Mouse (Mus musculus): ENCODE measurements around the gene Dnajb5. TPM values are rescaled to one million over a fixed set of nuclear protein-coding genes. Genes with fewer than 3 reads are reported as not detected.

Dnajb5 gene
- polyA plus RNA-seq, 1 experiment = 32.8 TPM

- Histone ChIP-seq H3ac (ENCODE audit: control insufficient read depth, insufficient read length) (no peak overlapping the region), H3K27me3 (ENCODE audit: control insufficient read depth, insufficient read depth, insufficient read length) (peaks cover 23% of the 10 kb centered on the region)
- TF ChIP-seq MYOG (IDR thresholded peaks at IDR 0.05; ENCODE audit: control insufficient read depth in 1 of 3, insufficient read depth in 1 of 3, insufficient read length in 2 of 3, low read depth in 2 of 3) = no peak
- TF ChIP-seq POLR2A (IDR thresholded peaks at IDR 0.05; ENCODE audit: insufficient read length, low read depth) = no peak
- no peak for TF ChIP-seq TCF3 (IDR thresholded peaks at IDR 0.05; ENCODE audit: insufficient read length, low read depth)
- TF ChIP-seq USF1 (IDR thresholded peaks at IDR 0.05; ENCODE audit: low read depth) = no peak
- no peak for TF ChIP-seq MAX (IDR thresholded peaks at IDR 0.05; ENCODE audit: low read depth)
- no peak for TF ChIP-seq TCF12 (IDR thresholded peaks at IDR 0.05; ENCODE audit: insufficient read depth, poor library complexity, severe bottlenecking)
- TF ChIP-seq CEBPB (IDR thresholded peaks at IDR 0.05; ENCODE audit: insufficient read depth, poor library complexity, severe bottlenecking) = no peak
- TF ChIP-seq REST (IDR thresholded peaks at IDR 0.05; ENCODE audit: insufficient read depth, insufficient read length) = no peak
- no peak for TF ChIP-seq E2F4 (IDR thresholded peaks at IDR 0.05; ENCODE audit: insufficient read depth)
- TF ChIP-seq POLR2AphosphoS2 (IDR thresholded peaks at IDR 0.05; ENCODE audit: insufficient read length, low read depth) = no peak
- TF ChIP-seq SRF (IDR thresholded peaks at IDR 0.05; ENCODE audit: control insufficient read depth, insufficient read length, low read depth) = no peak
- no peak for TF ChIP-seq MYOD1 (IDR thresholded peaks at IDR 0.05; ENCODE audit: control insufficient read depth in 1 of 3, insufficient read length in 2 of 3, low read depth in 2 of 3)
Observed at GRCm38 (mm10) chr4:42904523-42904922, 45.1 kb upstream of the Dnajb5 start.

DNA sequence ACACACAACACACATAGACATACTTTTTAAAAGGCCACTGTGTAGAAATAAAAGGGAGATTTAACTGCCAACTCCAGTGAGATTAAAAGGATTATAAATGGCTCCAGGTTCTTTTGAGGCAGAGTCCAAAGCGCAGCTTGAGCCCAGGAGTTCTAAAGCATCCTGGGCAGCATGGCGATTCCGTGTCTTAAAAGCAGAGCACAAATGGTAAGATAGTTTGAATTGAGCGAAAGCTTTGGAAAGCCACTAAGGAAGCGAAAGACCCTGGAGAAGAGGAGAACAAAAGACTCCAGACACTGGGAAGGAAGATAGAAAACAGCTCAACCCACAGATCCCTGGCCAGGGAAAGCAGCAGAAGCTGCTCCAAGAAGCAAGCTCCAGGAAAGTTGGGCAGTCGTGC is 44.6 kb upstream of the Dnajb5 start:
- no peaks in the 10 kb centered on the region for H3K79me2 ChIP-seq (ENCODE audit: control insufficient read depth, insufficient read depth)
- no peak for TF ChIP-seq MYOD1 (IDR thresholded peaks at IDR 0.05; ENCODE audit: control insufficient read depth in 1 of 3, insufficient read length in 2 of 3, low read depth in 2 of 3)
- no peak for TF ChIP-seq E2F4 (IDR thresholded peaks at IDR 0.05; ENCODE audit: insufficient read depth)
- no peak overlapping the region for H3K4me3 ChIP-seq
- no peak overlapping the region for H3K4me2 ChIP-seq (ENCODE audit: low read depth)
- H3ac ChIP-seq (ENCODE audit: control insufficient read depth, insufficient read length) = no peak overlapping the region
- H3K27me3 ChIP-seq (ENCODE audit: control insufficient read depth, insufficient read depth, insufficient read length) = peaks cover 23% of the 10 kb centered on the region
- H3K36me3 ChIP-seq (ENCODE audit: control insufficient read depth, insufficient read depth) = no peaks in the 10 kb centered on the region

More at GRCm38 (mm10) chr4:42904523-42904922, 45.1 kb upstream of the Dnajb5 start:
- no peaks in the 10 kb centered on the region for H3K36me3 ChIP-seq (ENCODE audit: control insufficient read depth, insufficient read depth)
- no peak overlapping the region for H3K4me3 ChIP-seq
- H3K79me2 ChIP-seq (ENCODE audit: control insufficient read depth, insufficient read depth) = no peaks in the 10 kb centered on the region
- no peak overlapping the region for H3K4me2 ChIP-seq (ENCODE audit: low read depth)

- peaks cover 33% of the 10 kb centered on the region for H3K27me3 ChIP-seq (ENCODE audit: control insufficient read depth, insufficient read depth, insufficient read length)
Observed at GRCm38 (mm10) chr4:42913391-42913790, 36.2 kb upstream of the Dnajb5 start.

DNA sequence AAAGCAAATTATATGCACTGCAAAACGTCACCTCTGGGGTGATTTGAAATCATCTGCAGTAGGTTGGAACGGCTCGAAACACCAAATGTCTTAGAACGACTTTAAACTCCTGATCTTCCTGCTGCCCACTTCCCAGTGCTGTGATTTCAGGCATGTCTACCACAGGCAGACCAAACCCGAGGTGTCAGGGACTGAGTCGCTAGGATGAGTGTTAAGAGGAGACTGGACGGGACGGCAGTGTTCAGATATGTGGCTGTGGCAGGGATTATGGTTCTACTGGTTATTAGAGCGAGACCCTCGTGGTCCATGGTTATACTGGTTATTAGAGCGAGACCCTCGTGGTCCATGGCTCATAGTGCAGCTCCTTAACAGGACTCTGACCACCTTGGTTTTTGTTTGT is 34.3 kb upstream of the Dnajb5 start:
- H3K27me3 ChIP-seq (ENCODE audit: control insufficient read depth, insufficient read depth, insufficient read length) = peaks cover 39% of the 10 kb centered on the region
- no peak overlapping the region for H3K4me3 ChIP-seq
- H3K36me3 ChIP-seq (ENCODE audit: control insufficient read depth, insufficient read depth) = no peaks in the 10 kb centered on the region
- H3K79me2 ChIP-seq (ENCODE audit: control insufficient read depth, insufficient read depth) = no peaks in the 10 kb centered on the region
- TF ChIP-seq TCF3 (IDR thresholded peaks at IDR 0.05; ENCODE audit: insufficient read length, low read depth) (no peak), POLR2A (IDR thresholded peaks at IDR 0.05; ENCODE audit: insufficient read length, low read depth) (no peak), USF1 (IDR thresholded peaks at IDR 0.05; ENCODE audit: low read depth) (no peak), REST (IDR thresholded peaks at IDR 0.05; ENCODE audit: insufficient read depth, insufficient read length) (no peak), SRF (IDR thresholded peaks at IDR 0.05; ENCODE audit: control insufficient read depth, insufficient read length, low read depth) (no peak), MYOG (IDR thresholded peaks at IDR 0.05; ENCODE audit: control insufficient read depth in 1 of 3, insufficient read depth in 1 of 3, insufficient read length in 2 of 3, low read depth in 2 of 3) (no peak), E2F4 (IDR thresholded peaks at IDR 0.05; ENCODE audit: insufficient read depth) (no peak), MYOD1 (IDR thresholded peaks at IDR 0.05; ENCODE audit: control insufficient read depth in 1 of 3, insufficient read length in 2 of 3, low read depth in 2 of 3) (no peak), MAX (IDR thresholded peaks at IDR 0.05; ENCODE audit: low read depth) (no peak), TCF12 (IDR thresholded peaks at IDR 0.05; ENCODE audit: insufficient read depth, poor library complexity, severe bottlenecking) (no peak), CEBPB (IDR thresholded peaks at IDR 0.05; ENCODE audit: insufficient read depth, poor library complexity, severe bottlenecking) (no peak), POLR2AphosphoS2 (IDR thresholded peaks at IDR 0.05; ENCODE audit: insufficient read length, low read depth) (no peak)
- no peak overlapping the region for H3ac ChIP-seq (ENCODE audit: control insufficient read depth, insufficient read length)
- no peak overlapping the region for H3K4me2 ChIP-seq (ENCODE audit: low read depth)

More at GRCm38 (mm10) chr4:42913391-42913790, 36.2 kb upstream of the Dnajb5 start:
- Histone ChIP-seq H3K4me2 (ENCODE audit: low read depth) (no peak overlapping the region), H3K79me2 (ENCODE audit: control insufficient read depth, insufficient read depth) (no peaks in the 10 kb centered on the region), H3ac (ENCODE audit: control insufficient read depth, insufficient read length) (no peak overlapping the region), H3K36me3 (ENCODE audit: control insufficient read depth, insufficient read depth) (no peaks in the 10 kb centered on the region), H3K4me3 (no peak overlapping the region)
- TF ChIP-seq REST (IDR thresholded peaks at IDR 0.05; ENCODE audit: insufficient read depth, insufficient read length) (no peak), USF1 (IDR thresholded peaks at IDR 0.05; ENCODE audit: low read depth) (no peak), CEBPB (IDR thresholded peaks at IDR 0.05; ENCODE audit: insufficient read depth, poor library complexity, severe bottlenecking) (no peak)

DNA sequence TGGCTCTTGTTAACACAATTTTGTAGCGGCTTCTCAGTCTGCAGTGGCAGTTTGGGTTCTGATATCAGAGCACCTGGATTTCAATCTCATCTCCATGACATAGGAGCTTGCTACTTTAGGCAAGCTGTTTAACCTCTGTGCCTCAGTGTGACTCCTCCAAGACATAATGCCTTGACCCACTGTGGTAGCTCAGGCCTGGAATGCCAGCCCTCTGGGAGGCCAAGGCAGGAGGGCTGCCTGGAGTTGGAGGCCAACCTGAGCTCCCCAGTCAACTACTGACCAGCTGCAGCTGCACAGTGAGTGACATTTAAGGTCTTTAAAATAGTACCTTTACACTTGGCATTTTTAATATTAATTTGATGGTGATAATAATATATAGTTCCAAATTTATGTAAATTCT is 33.6 kb upstream of the Dnajb5 start:
- TF ChIP-seq CEBPB (IDR thresholded peaks at IDR 0.05; ENCODE audit: insufficient read depth, poor library complexity, severe bottlenecking) = no peak
- no peak for TF ChIP-seq POLR2AphosphoS2 (IDR thresholded peaks at IDR 0.05; ENCODE audit: insufficient read length, low read depth)
- no peak for TF ChIP-seq TCF12 (IDR thresholded peaks at IDR 0.05; ENCODE audit: insufficient read depth, poor library complexity, severe bottlenecking)
- no peak for TF ChIP-seq USF1 (IDR thresholded peaks at IDR 0.05; ENCODE audit: low read depth)
- no peak for TF ChIP-seq POLR2A (IDR thresholded peaks at IDR 0.05; ENCODE audit: insufficient read length, low read depth)
- TF ChIP-seq MYOG (IDR thresholded peaks at IDR 0.05; ENCODE audit: control insufficient read depth in 1 of 3, insufficient read depth in 1 of 3, insufficient read length in 2 of 3, low read depth in 2 of 3) = no peak
- no peak for TF ChIP-seq REST (IDR thresholded peaks at IDR 0.05; ENCODE audit: insufficient read depth, insufficient read length)
- TF ChIP-seq MAX (IDR thresholded peaks at IDR 0.05; ENCODE audit: low read depth) = no peak
- TF ChIP-seq MYOD1 (IDR thresholded peaks at IDR 0.05; ENCODE audit: control insufficient read depth in 1 of 3, insufficient read length in 2 of 3, low read depth in 2 of 3) = no peak
- no peak for TF ChIP-seq E2F4 (IDR thresholded peaks at IDR 0.05; ENCODE audit: insufficient read depth)
- no peak for TF ChIP-seq TCF3 (IDR thresholded peaks at IDR 0.05; ENCODE audit: insufficient read length, low read depth)
- Histone ChIP-seq H3K27me3 (ENCODE audit: control insufficient read depth, insufficient read depth, insufficient read length) (peaks cover 46% of the 10 kb centered on the region), H3K4me2 (ENCODE audit: low read depth) (no peak overlapping the region), H3K36me3 (ENCODE audit: control insufficient read depth, insufficient read depth) (no peaks in the 10 kb centered on the region), H3K4me3 (no peak overlapping the region), H3K79me2 (ENCODE audit: control insufficient read depth, insufficient read depth) (no peaks in the 10 kb centered on the region), H3ac (ENCODE audit: control insufficient read depth, insufficient read length) (no peak overlapping the region)

All from myocyte (in vitro differentiated cells).